Mouse (Mus musculus) lung, embryonic 14.5 days (tissue): ENCODE data around the gene Gm15013. TPM values are rescaled to one million over a fixed set of nuclear protein-coding genes. Genes with fewer than 3 reads are reported as not detected.
A peak's percentile ranks its signal among the peaks of the same experiment; 100 is the strongest.

ENCODE experiments used
- ATAC-seq: fragments of 200-750 bp; cut with Nextera tagmentation; 2 replicates; pipeline ENCODE4 v1.8.0; 2017; ENCODE audit warnings: mild to moderate bottlenecking, moderate TSS enrichment, moderate library complexity; ENCODE audit not compliant: insufficient read depth
- DNase-seq: peaks from one replicate; pipeline ENCODE4 v3.0.0-alpha.2; 2015
- H3K27ac ChIP-seq: fragments of 300-500 bp; sonication (generic); 2 replicates; pipeline ENCODE4 v1.5.1; 2014; ENCODE audit warnings: low read depth, mild to moderate bottlenecking, moderate library complexity
- H3K27me3 ChIP-seq: fragments of 300-500 bp; sonication (generic); 2 replicates; pipeline ENCODE4 v1.6.1; 2014; ENCODE audit warnings: low read length, control low read depth; ENCODE audit not compliant: insufficient read depth
- H3K36me3 ChIP-seq: fragments of 300-500 bp; sonication (generic); 2 replicates; pipeline ENCODE4 v1.6.1; 2014; ENCODE audit warnings: control low read depth; ENCODE audit not compliant: insufficient read depth
- H3K4me1 ChIP-seq: fragments of 300-500 bp; sonication (generic); 2 replicates; pipeline ENCODE4 v1.6.1; 2014; ENCODE audit warnings: antibody characterized with exemption, control low read depth; ENCODE audit not compliant: insufficient read depth
- H3K4me2 ChIP-seq: fragments of 300-500 bp; sonication (generic); 2 replicates; pipeline ENCODE4 v1.6.1; 2014; ENCODE audit warnings: mild to moderate bottlenecking
- H3K4me3 ChIP-seq: fragments of 300-500 bp; sonication (generic); 2 replicates; pipeline ENCODE4 v1.5.1; 2014; ENCODE audit warnings: low read depth, low read length
- H3K9ac ChIP-seq: fragments of 300-500 bp; sonication (generic); 2 replicates; pipeline ENCODE4 v1.6.1; 2014
- H3K9me3 ChIP-seq: fragments of 300-500 bp; sonication (generic); 2 replicates; pipeline ENCODE4 v1.6.1; 2016; ENCODE audit warnings: low read depth, low read length, control low read depth
- CTCF ChIP-seq: IDR thresholded peaks from 2 replicates; pipeline ENCODE4 v1.5.1; 2016; ENCODE audit warnings: antibody characterized with exemption, low read depth
- WGBS: fragments of 180-500 bp; shearing (Covaris S2); extraction: QIAGEN DNeasy Blood & Tissue Kit; methylation state at CpG from one replicate; pipeline ENCODE4 v1.1.7; 2014; 5-methylcytosine and 5-hydroxymethylcytosine counted together
- polyA plus RNA-seq: library from polyadenylated mRNA; unstranded; fragments of >200 nt; fragmentation: Nextera tagmentation; extraction: Ambion mirVana; gene quantifications from 2 replicates; pipeline ENCODE4 v1.2.1, GENCODE M21; 2014

Gene Gm15013
- polyA plus RNA-seq, 1 experiment from 2014 or later: 0.42 TPM

- Histone ChIP-seq H3K27me3 (no peaks in the 10 kb centered on the region), H3K4me2 (peak within 1 kb of the TSS; percentile 62), H3K9me3 (no peaks in the 10 kb centered on the region), H3K9ac (peak within 1 kb of the TSS; percentile 56), H3K27ac (peak within 1 kb of the TSS; percentile 55), H3K4me3 (peak within 1 kb of the TSS; percentile 52), H3K4me1 (no peaks in the 10 kb centered on the region), H3K36me3 (no peaks in the 10 kb centered on the region)
- ATAC-seq: peak; percentile 100
- TF ChIP-seq CTCF: no peak
- 11% methylated on average over 43 of the region's 43 CpGs for WGBS
- DNase-seq: peak; percentile 94
These were observed 29.2 kb downstream of the Gm15013 start, which contains the start of gene Tbc1d8b for GRCm38 (mm10) chrX:139684775-139685695. Tbc1d8b (plus strand) TSS chrX:139684996.

GRCm38 (mm10) chrX:139684410-139684774 is 29.9 kb downstream of the Gm15013 start:
- DNase-seq (no peak), ATAC-seq (peak; percentile 71; the same call in 1 of the 2 replicates)
- H3K27ac ChIP-seq: peak overlapping the region; percentile 50; the same call in 1 of the 2 replicates
- 12% methylated on average over 8 of the region's 8 CpGs for WGBS
- H3K9me3 ChIP-seq: no peaks in the 10 kb centered on the region
- H3K4me1 ChIP-seq: no peaks in the 10 kb centered on the region
- H3K9ac ChIP-seq: peak overlapping the region; percentile 39
- no peaks in the 10 kb centered on the region for H3K36me3 ChIP-seq
- no peak for TF ChIP-seq CTCF
- peak overlapping the region; percentile 52 for H3K4me3 ChIP-seq
- H3K4me2 ChIP-seq: peak overlapping the region; percentile 62
- no peaks in the 10 kb centered on the region for H3K27me3 ChIP-seq

GRCm38 (mm10) chrX:139665829-139666228 is 48.5 kb downstream of the Gm15013 start:
- no peak overlapping the region for H3K4me2 ChIP-seq
- 64% methylated on average over 2 of the region's 2 CpGs for WGBS
- no peaks in the 10 kb centered on the region for H3K9me3 ChIP-seq
- H3K4me3 ChIP-seq: no peak overlapping the region
- peak; percentile 41 for TF ChIP-seq CTCF
- DNase-seq (peak; percentile 49), ATAC-seq (no peak)
- H3K4me1 ChIP-seq: no peaks in the 10 kb centered on the region
- no peak overlapping the region for H3K27ac ChIP-seq
- H3K36me3 ChIP-seq: no peaks in the 10 kb centered on the region
- no peaks in the 10 kb centered on the region for H3K27me3 ChIP-seq
- H3K9ac ChIP-seq: no peak overlapping the region

Other genes with a start within 250 kb of the Gm15013 start
- 1.6 and 1.7 TPM in 2 replicates for gene D330045A20Rik, start 234.1 kb downstream of the Gm15013 start, polyA plus RNA-seq
- 3.1 and 3.4 TPM in 2 replicates for gene Rnf128, start 151.2 kb downstream of the Gm15013 start, polyA plus RNA-seq
- gene Tbc1d8b, start 29.5 kb downstream of the Gm15013 start, polyA plus RNA-seq: 1.8 and 2.0 TPM in 2 replicates
- not detected in 2 replicates for gene Ripply1, start 67.9 kb upstream of the Gm15013 start, polyA plus RNA-seq
- gene Cldn2, start 86.3 kb upstream of the Gm15013 start, polyA plus RNA-seq: not detected in 2 replicates
- gene Morc4, start 157.2 kb upstream of the Gm15013 start, polyA plus RNA-seq: 19.0 and 21.1 TPM in 2 replicates